Mouse (Mus musculus) lung, embryonic 16.5 days (tissue): ENCODE data around the gene Agrp. TPM values are rescaled to one million over a fixed set of nuclear protein-coding genes. Genes with fewer than 3 reads are reported as not detected.

Source experiments
- ATAC-seq: fragments of 200-750 bp; cut with Nextera tagmentation; 2 replicates; pipeline ENCODE4 v1.8.0; 2017; ENCODE audit warnings: low read depth, mild to moderate bottlenecking, moderate library complexity
- H3K27ac ChIP-seq: fragments of 300-500 bp; sonication (generic); 2 replicates; pipeline ENCODE4 v1.5.1; 2014; ENCODE audit warnings: mild to moderate bottlenecking, control low read depth, low read length
- H3K27me3 ChIP-seq: fragments of 300-500 bp; sonication (generic); 2 replicates; pipeline ENCODE4 v1.6.1; 2014; ENCODE audit warnings: low read depth, low read length, mixed read lengths; ENCODE audit not compliant: control insufficient read depth, insufficient read depth
- H3K36me3 ChIP-seq: fragments of 300-500 bp; sonication (generic); 2 replicates; pipeline ENCODE4 v1.6.1; 2014; ENCODE audit warnings: low read length; ENCODE audit not compliant: control insufficient read depth, insufficient read depth
- H3K4me1 ChIP-seq: fragments of 300-500 bp; sonication (generic); replicated peaks from 2 replicates; pipeline ENCODE4 v1.6.1; 2014; ENCODE audit warnings: low read length, mixed read lengths; ENCODE audit not compliant: control insufficient read depth, insufficient read depth
- H3K4me2 ChIP-seq: fragments of 300-500 bp; sonication (generic); 2 replicates; pipeline ENCODE4 v1.6.1; 2014; ENCODE audit warnings: low read depth, low read length, control low read depth
- H3K4me3 ChIP-seq: fragments of 300-500 bp; sonication (generic); 2 replicates; pipeline ENCODE4 v1.5.1; 2014; ENCODE audit warnings: mild to moderate bottlenecking, low read length, control low read depth
- H3K9ac ChIP-seq: fragments of 300-500 bp; sonication (generic); 2 replicates; pipeline ENCODE4 v1.6.1; 2014; ENCODE audit warnings: low read length, control low read depth
- H3K9me3 ChIP-seq: fragments of 300-500 bp; sonication (generic); 2 replicates; pipeline ENCODE4 v1.6.1; 2016; ENCODE audit warnings: low read length; ENCODE audit not compliant: control insufficient read depth
- WGBS: fragments of 180-500 bp; shearing (Covaris S2); extraction: QIAGEN DNeasy Blood & Tissue Kit; methylation state at CpG from one replicate; pipeline ENCODE4 v1.1.7; 2014; 5-methylcytosine and 5-hydroxymethylcytosine counted together
- polyA plus RNA-seq: library from polyadenylated mRNA; unstranded; fragments of >200 nt; fragmentation: Nextera tagmentation; extraction: Ambion mirVana; gene quantifications from 2 replicates; pipeline ENCODE4 v1.2.1, GENCODE M21; 2015

Gene Agrp
- polyA plus RNA-seq, 1 experiment from 2014 or later = 0.60 TPM

- no peak overlapping the region for H3K27ac ChIP-seq
- H3K4me1 ChIP-seq = peaks cover 22% of the 10 kb centered on the region
- H3K4me3 ChIP-seq = no peak overlapping the region
- H3K36me3 ChIP-seq = peaks cover 14% of the 10 kb centered on the region; the same call in 1 of the 2 replicates
- ATAC-seq = no peak
- no peaks in the 10 kb centered on the region for H3K9me3 ChIP-seq
- H3K9ac ChIP-seq = no peak overlapping the region
- no peak overlapping the region for H3K4me2 ChIP-seq
- 58% methylated on average over 2 of the region's 2 CpGs for WGBS
- no peaks in the 10 kb centered on the region for H3K27me3 ChIP-seq
Observed at GRCm38 (mm10) chr8:105640511-105640910, 3.3 kb upstream of the Agrp start.

DNA sequence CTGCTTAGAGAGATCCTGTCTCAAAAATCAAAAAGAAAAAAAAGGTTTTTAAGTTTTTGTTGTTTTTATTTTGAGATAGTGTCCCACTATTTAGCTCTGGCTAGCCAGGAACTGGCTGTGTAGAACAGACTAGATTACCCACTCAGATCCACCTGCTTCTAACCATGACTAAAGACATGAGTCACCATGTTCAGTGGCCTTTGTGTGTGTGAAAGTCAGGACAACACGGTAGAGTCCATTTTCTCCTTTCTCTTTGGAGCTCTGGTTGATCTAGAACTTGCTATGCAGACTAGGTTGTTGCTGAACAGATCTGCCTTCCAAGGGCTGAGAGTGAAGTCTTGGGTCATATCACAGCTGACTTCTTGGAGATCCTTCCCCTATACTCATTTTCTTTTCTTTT, 2.6 kb upstream of the Agrp start:
- peaks cover 10% of the 10 kb centered on the region; the same call in 1 of the 2 replicates for H3K36me3 ChIP-seq
- peaks cover 28% of the 10 kb centered on the region for H3K4me1 ChIP-seq
- H3K9ac ChIP-seq = no peak overlapping the region
- H3K4me3 ChIP-seq = no peak overlapping the region
- H3K4me2 ChIP-seq = no peak overlapping the region
- 79% methylated on average over 1 of the region's 1 CpGs for WGBS
- no peaks in the 10 kb centered on the region for H3K9me3 ChIP-seq
- ATAC-seq = no peak
- no peak overlapping the region for H3K27ac ChIP-seq
- no peaks in the 10 kb centered on the region for H3K27me3 ChIP-seq

GRCm38 (mm10) chr8:105638510-105638909, 1.3 kb upstream of the Agrp start:
- Histone ChIP-seq H3K27ac (peak overlapping the region; percentile 45; the same call in 1 of the 2 replicates), H3K4me1 (peaks cover 29% of the 10 kb centered on the region), H3K9ac (peak overlapping the region; percentile 50; the same call in 1 of the 2 replicates), H3K4me2 (peak overlapping the region; percentile 64), H3K9me3 (no peaks in the 10 kb centered on the region), H3K36me3 (peaks cover 2% of the 10 kb centered on the region; the same call in 1 of the 2 replicates), H3K4me3 (peak overlapping the region; percentile 33; the same call in 1 of the 2 replicates), H3K27me3 (no peaks in the 10 kb centered on the region)
- 76% methylated on average over 4 of the region's 4 CpGs for whole genome bisulfite sequencing
- ATAC-seq = no peak

GRCm38 (mm10) chr8:105637601-105638041, 428 bp upstream of the Agrp start:
- no peak for ATAC-seq
- H3K9me3 ChIP-seq = no peaks in the 10 kb centered on the region
- H3K27ac ChIP-seq = peak overlapping the region; percentile 100
- H3K9ac ChIP-seq = peak overlapping the region; percentile 99
- peak overlapping the region; percentile 90 for H3K4me3 ChIP-seq
- no peaks in the 10 kb centered on the region for H3K36me3 ChIP-seq
- no peaks in the 10 kb centered on the region for H3K27me3 ChIP-seq
- 0% methylated on average over 11 of the region's 11 CpGs for WGBS
- H3K4me1 ChIP-seq = peaks cover 29% of the 10 kb centered on the region
- peak overlapping the region; percentile 64 for H3K4me2 ChIP-seq

- ATAC-seq = peak; percentile 93
- peaks cover 29% of the 10 kb centered on the region for H3K4me1 ChIP-seq
- under 1% methylated on average over 74 of the region's 126 CpGs for WGBS
Observed at GRCm38 (mm10) chr8:105636018-105636962, 903 bp downstream of the Agrp start, which contains the start of gene Ctcf. TSS of gene Ctcf (plus strand) at chr8:105636568.

DNA sequence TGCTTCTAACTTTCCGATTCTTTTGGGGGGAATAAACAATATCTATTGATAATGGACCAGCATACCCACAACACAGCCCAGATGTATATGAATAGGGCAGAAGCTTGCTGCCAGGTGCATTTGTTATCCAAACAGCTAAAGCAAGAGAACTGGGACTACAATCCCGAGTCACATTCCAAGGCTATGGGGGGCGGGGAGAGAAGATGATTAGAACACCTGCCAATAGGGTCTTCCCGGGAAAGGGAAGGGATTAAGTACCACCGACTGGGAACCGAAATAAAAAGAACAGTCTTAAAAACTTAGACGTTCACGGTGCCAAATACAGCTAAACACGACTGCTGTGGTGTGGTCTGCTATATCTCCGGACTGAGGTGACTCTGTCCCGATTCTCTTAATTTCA, 1.7 kb downstream of the Agrp start:
- Histone ChIP-seq H3K4me1 (peaks cover 25% of the 10 kb centered on the region), H3K9ac (peak overlapping the region; percentile 99), H3K9me3 (no peaks in the 10 kb centered on the region), H3K27me3 (no peaks in the 10 kb centered on the region), H3K36me3 (no peaks in the 10 kb centered on the region), H3K27ac (peak overlapping the region; percentile 100), H3K4me2 (peak overlapping the region; percentile 67), H3K4me3 (peak overlapping the region; percentile 90)
- no peak for ATAC-seq
- 3% methylated on average over 11 of the region's 11 CpGs for whole genome bisulfite sequencing

More at GRCm38 (mm10) chr8:105636018-105636962, 903 bp downstream of the Agrp start, which contains the start of gene Ctcf:
- H3K9ac ChIP-seq = peak within 1 kb of the TSS; percentile 99
- H3K4me3 ChIP-seq = peak within 1 kb of the TSS; percentile 90
- no peaks in the 10 kb centered on the region for H3K27me3 ChIP-seq
- no peaks in the 10 kb centered on the region for H3K36me3 ChIP-seq
- no peaks in the 10 kb centered on the region for H3K9me3 ChIP-seq
- peak within 1 kb of the TSS; percentile 100 for H3K27ac ChIP-seq
- peak within 1 kb of the TSS; percentile 67 for H3K4me2 ChIP-seq

DNA sequence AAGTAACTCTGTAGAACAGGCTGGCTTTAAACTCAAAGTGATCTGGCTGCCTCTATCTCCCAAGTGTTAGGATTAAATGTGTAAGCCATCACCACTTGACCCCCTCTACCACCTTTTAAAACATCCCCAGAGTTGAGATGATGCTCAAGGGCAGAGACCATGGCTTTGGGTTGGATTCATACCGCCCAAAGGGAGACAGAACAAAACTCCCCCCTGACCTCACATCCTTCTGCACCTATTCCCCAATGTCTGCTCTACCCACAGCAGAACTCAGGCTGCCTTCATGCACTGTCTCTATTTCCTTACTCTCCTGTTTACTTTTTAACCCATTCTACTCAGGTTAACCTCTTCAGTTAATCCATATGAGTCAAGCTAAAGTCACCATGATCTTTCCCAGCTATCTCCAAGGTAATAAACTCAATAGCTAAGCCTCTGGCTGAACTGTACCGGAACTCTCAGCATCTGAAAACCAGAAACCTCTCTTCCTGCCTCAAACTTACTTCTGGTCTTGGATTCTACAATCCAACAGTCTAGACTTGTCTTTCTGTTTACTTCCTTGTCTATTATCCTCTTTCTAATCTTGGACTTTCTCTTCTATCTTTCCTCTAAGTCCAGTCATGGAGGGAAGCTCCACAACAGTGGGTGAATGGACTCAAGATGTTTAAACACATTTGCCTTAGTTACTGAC, 2.3 kb downstream of the Agrp start:
- Histone ChIP-seq H3K9ac (peak overlapping the region; percentile 99), H3K36me3 (no peaks in the 10 kb centered on the region), H3K27me3 (no peaks in the 10 kb centered on the region), H3K4me2 (peak overlapping the region; percentile 67), H3K9me3 (no peaks in the 10 kb centered on the region), H3K4me1 (peaks cover 22% of the 10 kb centered on the region), H3K27ac (no peak overlapping the region), H3K4me3 (peak overlapping the region; percentile 90)
- no peak for ATAC-seq
- 86% methylated on average over 2 of the region's 2 CpGs for WGBS

DNA sequence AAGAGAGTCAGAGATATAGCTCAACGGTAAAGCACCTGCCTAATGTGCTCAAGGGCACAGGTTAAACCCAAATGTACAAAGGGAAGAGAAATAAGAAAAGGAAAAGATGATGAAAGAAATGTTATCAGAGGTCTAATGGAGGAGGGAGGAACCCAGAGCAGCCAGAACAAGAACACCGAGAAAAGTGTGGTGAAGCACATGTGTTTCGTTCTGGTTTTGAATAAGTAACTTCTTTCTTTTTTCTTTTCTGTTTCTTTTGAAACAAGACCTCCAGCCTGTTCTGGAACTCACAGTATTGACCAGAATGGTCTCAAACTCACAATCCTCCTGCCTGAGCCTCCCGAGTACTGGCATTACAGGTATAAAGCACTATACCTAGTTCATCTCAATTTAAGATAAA, 7.9 kb downstream of the Agrp start:
- Histone ChIP-seq H3K27me3 (no peaks in the 10 kb centered on the region), H3K4me2 (no peak overlapping the region), H3K4me1 (peaks cover 9% of the 10 kb centered on the region; the same call in 1 of the 2 replicates), H3K9me3 (no peaks in the 10 kb centered on the region), H3K9ac (no peak overlapping the region), H3K27ac (no peak overlapping the region), H3K36me3 (no peaks in the 10 kb centered on the region), H3K4me3 (no peak overlapping the region)
- WGBS = 84% methylated on average over 4 of the region's 4 CpGs
- no peak for ATAC-seq

GRCm38 (mm10) chr8:105626086-105626485, 11.1 kb downstream of the Agrp start:
- H3K27me3 ChIP-seq = no peaks in the 10 kb centered on the region
- WGBS = 75% methylated on average over 1 of the region's 1 CpGs

More at GRCm38 (mm10) chr8:105626086-105626485, 11.1 kb downstream of the Agrp start:
- Histone ChIP-seq H3K4me3 (no peak overlapping the region), H3K9me3 (no peaks in the 10 kb centered on the region), H3K9ac (no peak overlapping the region), H3K36me3 (peaks cover 5% of the 10 kb centered on the region), H3K4me1 (peaks cover 23% of the 10 kb centered on the region), H3K4me2 (no peak overlapping the region), H3K27ac (no peak overlapping the region)
- ATAC-seq = no peak
